Mouse (Mus musculus): ENCODE results near the gene Tmprss9. TPM values are rescaled to one million over a fixed set of nuclear protein-coding genes. Genes with fewer than 3 reads are reported as not detected.

Gene Tmprss9
- total and polyA plus RNA-seq, 3 experiments: 0.04 TPM; not detected in 2

DNA sequence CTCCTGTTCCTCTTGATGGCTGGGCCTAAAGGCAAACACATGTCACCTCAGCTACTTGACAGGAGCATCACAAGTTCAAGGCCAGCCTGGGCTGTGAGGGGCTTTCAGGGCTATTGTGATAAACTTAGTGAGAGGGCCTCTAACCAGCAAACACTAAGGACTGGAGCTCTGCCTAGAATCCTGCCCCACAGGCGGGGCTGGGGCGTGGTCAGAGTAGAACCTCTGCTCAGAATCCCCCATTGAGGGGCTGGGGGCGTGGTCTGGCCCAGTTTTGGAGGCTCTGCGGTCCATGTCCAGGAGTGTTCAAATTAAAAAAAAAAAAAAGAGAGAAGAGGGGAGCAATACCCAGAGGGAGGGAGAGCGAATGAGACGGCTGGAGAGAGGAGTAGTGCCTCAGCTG, 24.0 kb downstream of the Tmprss9 start:
- no peaks in the 10 kb centered on the region for H3K27me3 ChIP-seq (replicated peaks)
- DNase-seq (ENCODE audit: extremely low read depth): no peak
- peaks cover 13% of the 10 kb centered on the region for H3K9me3 ChIP-seq (replicated peaks; ENCODE audit: low read length)
- H3K9ac ChIP-seq (ENCODE audit: insufficient read depth, low read depth): no peak overlapping the region
- dilution Hi-C loops (cut with MboI; ENCODE audit: extremely low pct_ligation_motif_present, extremely low pct_unique_long_range_greater_than_20kb, low sequenced_read_pairs): no loop called here
- H3K4me3 ChIP-seq (replicated peaks in 1 of 3; ENCODE audit: low read depth in 2 of 3, low read length in 2 of 3, poor library complexity in 1 of 3): no peak overlapping the region
- H3K36me3 ChIP-seq (replicated peaks in 1 of 2; ENCODE audit: control insufficient read depth in 1 of 2, insufficient read depth in 1 of 2, low read length in 1 of 2): peaks cover 21 to 33% of the 10 kb centered on the region in 2 experiments
- no peak for TF ChIP-seq ETS1 (conservative IDR thresholded peaks at IDR 0.05; ENCODE audit: low read depth, low read length)
- no peak for TF ChIP-seq RAD21 (IDR thresholded peaks at IDR 0.05; ENCODE audit: low read depth, low read length)
- no peak for TF ChIP-seq MEF2A (IDR thresholded peaks at IDR 0.05; ENCODE audit: borderline replicate concordance, low read depth, low read length)
- TF ChIP-seq ZC3H11A (IDR thresholded peaks at IDR 0.05; ENCODE audit: low read depth, low read length): no peak
- no peak for TF ChIP-seq MAFK (IDR thresholded peaks at IDR 0.05; ENCODE audit: insufficient replicate concordance, low read length)
- no peak for TF ChIP-seq SMC3 (IDR thresholded peaks at IDR 0.05; ENCODE audit: low read depth, low read length)
- TF ChIP-seq NRF1 (IDR thresholded peaks at IDR 0.05; ENCODE audit: low read depth, low read length): no peak
- TF ChIP-seq POLR2A (IDR thresholded peaks at IDR 0.05; ENCODE audit: low read depth, low read length): no peak
- TF ChIP-seq ZMIZ1 (IDR thresholded peaks at IDR 0.05; ENCODE audit: low read depth, low read length): no peak
- no peak for TF ChIP-seq BHLHE40 (IDR thresholded peaks at IDR 0.05; ENCODE audit: low read depth, low read length)
- peaks cover 10% of the 10 kb centered on the region; the same call in 1 of the 2 replicates for H3K79me2 ChIP-seq (replicated peaks; ENCODE audit: control insufficient read depth, extremely low read depth, insufficient read depth, poor library complexity, severe bottlenecking)
- peaks cover 8 to 15% of the 10 kb centered on the region in 2 experiments; a peak in 3 of 4 replicates for H3K4me1 ChIP-seq (ENCODE audit: control insufficient read depth in 1 of 2, insufficient read depth in 2 of 2)
- H3K27ac ChIP-seq (ENCODE audit: insufficient read depth, low read depth): no peak overlapping the region
- in situ Hi-C loops (cut with MboI; ENCODE audit: low pct_ligation_motif_present, low pct_unique_long_range_greater_than_20kb, low sequenced_read_pairs): no loop called here
- no peak overlapping the region for H3K4me2 ChIP-seq (ENCODE audit: insufficient read depth, low read depth, poor library complexity, severe bottlenecking)

DNA sequence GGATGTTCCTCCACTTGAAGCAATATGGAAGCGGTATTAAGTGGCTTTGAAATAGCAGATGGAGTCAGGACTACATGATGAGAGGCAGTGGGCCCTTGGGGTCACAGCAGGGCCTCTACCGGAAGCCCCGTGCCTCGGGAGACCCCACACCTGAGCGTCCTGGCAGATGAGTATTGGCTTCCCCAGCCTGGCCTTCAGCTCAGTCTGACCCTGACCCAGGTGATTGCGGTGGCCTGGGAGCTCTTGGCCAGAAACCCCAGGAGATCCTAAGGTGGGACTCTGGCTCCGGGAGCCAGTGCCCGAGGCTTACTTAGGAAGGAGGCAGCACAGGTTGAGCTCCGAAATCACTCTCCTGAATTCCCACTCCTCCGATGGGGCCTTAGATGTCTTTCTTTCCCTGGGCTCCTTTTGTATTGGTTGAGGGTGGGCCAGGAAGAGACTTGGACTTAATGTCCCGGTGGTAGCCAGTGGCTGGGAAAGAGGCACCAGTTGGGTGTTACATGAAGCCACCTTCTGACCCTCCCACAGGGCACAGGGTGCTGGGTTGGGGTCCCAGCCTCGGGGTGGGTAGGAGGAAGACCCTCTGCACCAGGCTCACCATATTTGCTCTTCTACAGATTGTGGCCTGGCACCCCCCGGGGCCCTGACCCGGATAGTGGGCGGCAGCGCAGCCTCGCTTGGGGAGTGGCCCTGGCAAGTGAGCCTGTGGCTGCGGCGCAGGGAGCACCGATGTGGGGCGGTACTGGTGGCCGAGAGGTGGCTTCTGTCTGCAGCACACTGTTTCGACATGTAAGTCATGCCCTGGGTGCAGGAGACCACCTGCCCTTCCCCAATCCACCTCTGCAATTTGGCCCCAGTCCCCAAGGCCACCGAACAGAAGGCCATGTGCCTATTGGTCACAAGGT, 25.2 kb downstream of the Tmprss9 start:
- Histone ChIP-seq H3K4me2 (ENCODE audit: insufficient read depth, low read depth, poor library complexity, severe bottlenecking) (no peak overlapping the region), H3K27me3 (replicated peaks) (no peaks in the 10 kb centered on the region), H3K4me3 (replicated peaks in 1 of 3; ENCODE audit: low read depth in 2 of 3, low read length in 2 of 3, poor library complexity in 1 of 3) (no peak overlapping the region), H3K4me1 (ENCODE audit: control insufficient read depth in 1 of 2, insufficient read depth in 2 of 2) (peaks cover 8 to 21% of the 10 kb centered on the region in 2 experiments; a peak in 3 of 4 replicates), H3K79me2 (replicated peaks; ENCODE audit: control insufficient read depth, extremely low read depth, insufficient read depth, poor library complexity, severe bottlenecking) (peaks cover 10% of the 10 kb centered on the region; the same call in 1 of the 2 replicates), H3K9me3 (replicated peaks; ENCODE audit: low read length) (peaks cover 11% of the 10 kb centered on the region), H3K36me3 (replicated peaks in 1 of 2; ENCODE audit: control insufficient read depth in 1 of 2, insufficient read depth in 1 of 2, low read length in 1 of 2) (peaks cover 21 to 38% of the 10 kb centered on the region in 2 experiments), H3K9ac (ENCODE audit: insufficient read depth, low read depth) (no peak overlapping the region), H3K27ac (ENCODE audit: insufficient read depth, low read depth) (no peak overlapping the region)
- no peak for TF ChIP-seq ZMIZ1 (IDR thresholded peaks at IDR 0.05; ENCODE audit: low read depth, low read length)
- no peak for TF ChIP-seq UBTF (IDR thresholded peaks at IDR 0.05; ENCODE audit: low read depth, low read length)
- no peak for TF ChIP-seq IRF4 (IDR thresholded peaks at IDR 0.05; ENCODE audit: low read depth, low read length)
- no peak for TF ChIP-seq TBP (conservative IDR thresholded peaks at IDR 0.05; ENCODE audit: low read depth, low read length)
- TF ChIP-seq ZKSCAN1 (IDR thresholded peaks at IDR 0.05; ENCODE audit: borderline replicate concordance, low read depth, low read length): no peak
- TF ChIP-seq HCFC1 (IDR thresholded peaks at IDR 0.05; ENCODE audit: low read depth, low read length): no peak
- no peak for TF ChIP-seq SIN3A (IDR thresholded peaks at IDR 0.05; ENCODE audit: low read length)
- dilution Hi-C loops (cut with MboI; ENCODE audit: extremely low pct_ligation_motif_present, extremely low pct_unique_long_range_greater_than_20kb, low sequenced_read_pairs) (no loop called here), in situ Hi-C loops (cut with MboI; ENCODE audit: low pct_ligation_motif_present, low pct_unique_long_range_greater_than_20kb, low sequenced_read_pairs) (no loop called here)
- DNase-seq (ENCODE audit: extremely low read depth): no peak

All from CH12.LX (cell line).